Mouse (Mus musculus): Measurements from ENCODE around the gene Kctd18.
"Not testable (repeated sequence)": the region's sequence is repeated elsewhere in the genome, so short reads cannot be mapped to it uniquely, and the experiment has no call there.

The Kctd18 gene

DNA sequence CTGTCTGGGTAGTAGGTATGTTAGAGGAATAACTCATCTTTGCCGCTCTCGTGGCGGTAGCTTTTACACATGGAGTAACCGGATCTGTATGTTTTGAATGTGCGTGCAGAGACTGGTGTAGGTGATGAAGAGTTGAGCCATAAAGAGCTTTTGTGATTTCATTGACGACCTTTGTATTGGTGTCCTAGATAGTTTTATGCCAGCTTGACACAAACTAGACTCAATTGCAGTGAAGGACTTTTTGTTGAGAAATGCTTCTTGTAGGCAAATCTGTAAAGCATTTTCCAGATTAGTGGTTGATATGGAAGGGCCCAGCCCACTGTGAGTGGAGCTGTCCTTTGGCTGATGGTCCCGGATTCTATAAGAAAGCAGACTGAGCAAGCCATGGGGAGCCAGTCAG, at the start of gene Kctd18:
Kctd18 (minus strand) TSS at position 101 of the 400 bp plus-strand sequence.
- DNase-seq, result no peak

DNA sequence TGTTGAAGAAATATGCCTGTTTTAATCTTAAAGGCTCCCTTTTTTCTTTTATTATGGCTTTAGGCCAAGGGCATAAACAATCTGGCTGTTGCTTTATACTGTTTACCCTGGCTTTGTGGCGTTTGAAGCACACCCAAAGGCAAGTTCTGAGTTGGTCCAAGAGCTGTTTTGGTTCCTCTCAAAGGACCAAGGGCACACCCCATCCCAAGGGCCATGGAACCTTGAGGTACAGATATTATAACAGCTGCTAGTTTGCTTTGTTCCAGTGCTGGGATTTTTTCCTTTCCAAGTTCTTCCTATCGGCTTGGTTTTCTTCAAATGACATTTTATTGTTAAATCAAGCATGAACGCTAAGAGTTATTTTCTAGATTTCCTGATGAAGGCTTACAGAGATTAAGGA, 46.9 kb upstream of the Kctd18 start:
- no peak for DNase-seq

DNA sequence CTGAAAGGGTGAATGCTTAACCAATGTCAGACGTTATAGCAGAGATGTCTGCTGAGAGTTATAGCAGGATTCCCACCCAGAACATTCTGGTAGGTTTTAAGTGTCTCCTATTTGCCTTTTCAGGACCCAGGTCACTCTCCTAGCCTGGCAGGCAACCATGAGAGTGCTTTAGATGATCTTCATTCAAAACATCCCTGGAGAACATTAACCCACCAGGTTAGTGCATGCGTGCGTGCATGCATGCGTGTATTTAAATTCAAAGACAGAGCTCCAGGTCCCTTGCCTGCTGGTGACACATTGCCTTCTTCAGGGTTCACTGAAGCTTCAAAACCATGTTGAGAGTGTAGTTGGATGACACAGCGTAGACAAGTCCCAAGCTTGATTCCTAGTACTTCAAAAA, 46.4 kb upstream of the Kctd18 start:
- no peak for DNase-seq

DNA sequence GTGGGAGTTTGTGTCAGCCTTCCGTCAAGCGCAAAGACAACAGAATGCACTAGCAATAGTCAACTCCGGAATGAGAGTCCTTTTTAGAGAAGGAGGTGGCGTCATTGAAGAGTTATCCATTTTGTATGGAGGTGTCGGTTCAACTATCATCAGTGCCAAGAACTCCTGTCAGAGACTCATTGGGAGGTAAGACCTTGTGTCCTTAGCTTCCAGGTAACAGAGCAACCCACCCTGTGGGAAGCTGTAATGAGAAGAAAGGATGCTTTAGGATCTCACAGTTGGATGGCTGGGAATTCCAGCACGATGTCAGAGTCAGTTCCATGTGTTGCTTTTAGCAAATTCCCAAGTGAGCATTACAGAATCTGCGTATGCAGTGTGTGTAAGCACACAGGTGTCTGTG, 43.4 kb upstream of the Kctd18 start:
- no peak for DNase-seq

DNA sequence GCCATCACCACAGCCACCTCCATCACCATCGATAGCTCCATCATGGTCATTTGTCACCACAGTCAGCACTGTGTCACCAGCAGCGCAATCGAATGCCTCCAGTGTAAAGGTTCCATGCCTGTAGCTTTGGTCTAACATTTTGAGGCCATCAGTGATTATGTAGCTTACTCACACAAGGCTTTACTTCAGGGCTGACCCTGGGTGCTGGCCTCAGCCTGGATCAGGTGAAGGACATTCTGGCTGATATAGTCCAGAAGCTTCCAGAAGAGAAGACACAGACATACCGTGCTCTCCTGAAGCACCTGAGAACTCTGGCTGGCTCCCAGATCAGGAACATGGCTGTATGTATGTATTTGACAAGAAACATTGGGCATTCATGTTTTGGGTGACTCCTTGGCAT, 40.1 kb upstream of the Kctd18 start:
- no peak for DNase-seq

DNA sequence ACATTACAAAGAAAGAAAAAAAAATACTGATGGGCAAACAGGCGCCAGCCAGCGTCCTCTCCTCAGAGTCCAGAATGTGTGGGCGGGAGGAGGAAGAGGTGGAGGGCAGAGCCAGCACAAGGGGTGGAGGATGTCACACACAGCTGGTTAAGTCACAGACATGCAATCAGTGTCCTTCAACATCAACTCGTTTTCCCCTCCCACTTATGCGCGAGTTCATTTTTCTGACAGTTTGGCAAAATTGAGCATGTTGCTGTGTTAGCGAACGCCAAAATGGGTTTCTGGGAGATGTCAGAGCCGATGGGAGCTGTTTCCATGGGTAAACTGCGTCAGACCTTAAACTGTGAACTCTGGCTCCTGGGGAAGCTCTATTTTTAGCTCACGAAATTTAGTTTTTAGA, 38.2 kb upstream of the Kctd18 start:
- DNase-seq, result no peak

DNA sequence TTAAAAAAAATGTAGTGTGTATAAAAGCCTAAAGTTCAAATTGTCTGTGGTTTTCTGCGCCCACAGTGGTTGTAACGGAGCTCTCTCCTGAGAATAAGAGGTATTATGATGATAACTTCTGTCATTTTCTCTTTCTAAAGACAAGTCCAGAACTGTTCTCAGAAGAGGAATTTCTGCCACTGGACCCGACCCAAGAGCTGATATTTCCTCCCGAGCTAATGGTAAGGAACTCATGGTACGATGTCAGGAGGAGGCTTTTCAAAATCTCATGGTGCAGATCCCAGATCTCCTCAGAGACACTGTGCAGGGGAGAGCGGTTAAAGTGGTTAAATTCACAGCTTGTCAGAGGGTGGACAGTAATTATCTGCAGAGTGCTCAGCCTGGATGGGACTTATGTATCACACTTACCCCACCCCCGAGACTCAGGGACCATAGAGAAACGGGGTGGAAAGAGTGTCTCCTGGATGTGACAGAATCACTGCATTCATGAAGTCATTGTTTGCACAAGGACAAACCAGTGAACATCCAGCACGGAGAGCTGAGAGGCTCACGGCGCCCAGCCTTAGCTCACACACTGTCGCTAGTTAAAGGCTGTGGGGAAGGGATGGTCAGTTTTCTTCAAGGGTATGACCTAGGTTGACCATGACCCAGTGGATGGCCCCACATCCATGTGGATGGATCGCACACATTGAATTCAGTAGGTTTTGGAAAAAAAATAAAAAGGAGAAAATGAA, 37.5 kb upstream of the Kctd18 start:
- DNase-seq, result no peak

DNA sequence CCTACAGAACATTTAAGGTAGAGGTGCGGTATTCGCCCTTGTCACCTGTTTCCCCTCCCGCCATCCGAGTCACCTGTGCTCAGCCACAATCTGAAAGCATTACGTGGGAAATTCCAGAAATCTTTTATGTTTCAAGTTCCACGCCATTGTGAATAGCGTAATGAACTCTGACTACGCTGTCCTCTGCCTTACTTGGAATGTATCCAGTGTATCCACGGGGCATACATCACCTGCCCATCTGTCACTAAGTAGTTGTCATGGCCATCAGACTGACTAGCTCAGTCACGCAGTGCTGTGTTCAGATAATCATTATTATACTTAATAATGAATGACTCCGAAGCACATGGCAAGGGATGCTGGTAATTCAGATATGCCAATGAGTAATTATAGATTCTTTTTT, 36.8 kb upstream of the Kctd18 start:
- DNase-seq, result no peak

DNA sequence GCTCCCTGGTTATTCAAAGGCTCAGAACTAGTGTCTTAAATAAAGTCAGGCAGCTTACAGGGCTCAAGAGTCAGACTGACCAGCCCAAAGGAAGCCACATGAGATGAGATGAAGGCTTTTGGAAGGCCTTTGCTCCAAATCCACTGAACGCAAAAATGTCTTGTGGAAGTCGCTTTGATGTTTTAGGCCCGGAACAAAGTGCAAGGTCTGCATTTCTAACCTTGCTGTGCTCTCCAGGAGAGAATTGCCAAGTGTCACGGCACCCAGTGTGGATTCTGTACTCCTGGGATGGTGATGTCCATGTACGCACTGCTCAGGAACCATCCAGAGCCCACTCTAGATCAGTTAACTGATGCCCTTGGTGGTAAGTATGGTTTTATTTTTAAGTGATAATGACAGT, 30.4 kb upstream of the Kctd18 start:
- DNase-seq, result no peak

DNA sequence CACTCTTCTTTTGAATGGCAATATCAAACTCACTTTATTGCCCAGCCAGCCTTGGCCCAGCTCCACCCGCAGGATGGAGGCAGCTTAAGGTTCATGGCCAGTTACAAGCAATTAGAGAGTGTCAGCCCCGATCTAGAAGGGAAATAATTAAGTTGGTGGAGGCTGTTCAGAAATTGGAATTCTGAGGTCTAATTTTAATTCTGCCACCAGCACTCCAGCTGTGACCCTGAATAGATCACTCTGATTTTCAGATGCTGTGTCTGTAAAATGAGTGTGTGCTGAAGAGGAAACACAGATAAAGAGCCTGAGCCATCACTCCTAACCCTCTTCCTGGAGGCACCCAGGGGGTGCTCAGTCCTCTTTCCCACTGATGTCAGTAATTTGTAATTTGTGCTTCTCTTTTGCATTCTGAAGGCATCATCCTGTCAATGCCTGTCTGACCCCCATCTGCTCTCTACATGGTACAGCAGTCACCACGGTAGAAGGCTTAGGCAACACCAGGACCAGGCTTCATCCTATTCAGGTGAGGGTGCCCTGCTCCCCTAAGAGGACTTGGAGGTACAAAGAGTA, 28.1 kb upstream of the Kctd18 start:
- no peak for DNase-seq

DNA sequence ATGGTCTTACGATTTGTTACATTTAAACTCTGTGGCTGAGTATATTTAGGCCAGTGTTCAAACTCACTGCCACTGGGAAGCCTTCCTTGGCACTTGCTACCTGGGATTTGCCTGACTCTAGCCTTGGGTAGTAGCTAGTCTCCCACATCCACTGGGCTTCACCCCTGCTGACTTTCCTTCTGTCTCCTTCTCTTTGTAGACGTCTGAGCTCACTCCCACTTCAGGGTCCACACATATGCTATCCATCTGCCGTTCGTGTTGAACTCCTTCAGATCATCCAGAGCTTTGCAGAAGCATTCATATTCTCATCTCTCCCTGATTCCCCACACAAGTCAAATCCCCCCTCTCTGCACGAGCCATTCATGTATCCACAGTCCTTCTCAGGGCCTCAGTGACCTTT, 26.8 kb upstream of the Kctd18 start:
- DNase-seq, result no peak

DNA sequence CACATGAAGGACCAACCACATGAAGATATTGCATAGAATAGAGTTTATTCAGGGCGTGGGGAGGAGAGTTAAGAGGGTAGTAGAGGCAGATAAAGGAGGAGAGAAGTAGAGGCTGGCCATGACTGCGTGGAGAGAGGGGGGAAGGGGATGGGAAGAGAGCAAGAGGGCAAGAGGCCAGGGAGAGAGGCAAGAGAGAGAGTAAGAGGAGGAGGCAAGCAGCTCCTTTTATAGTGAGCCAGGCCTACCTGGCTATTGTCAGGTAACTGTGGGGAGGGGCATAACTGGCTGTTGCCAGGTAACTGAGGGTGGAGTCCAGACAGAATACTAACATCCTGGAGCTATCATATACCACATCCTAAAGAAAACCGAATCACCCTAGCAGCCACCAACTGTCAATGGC, 26.3 kb upstream of the Kctd18 start:
- DNase-seq, result no peak

DNA sequence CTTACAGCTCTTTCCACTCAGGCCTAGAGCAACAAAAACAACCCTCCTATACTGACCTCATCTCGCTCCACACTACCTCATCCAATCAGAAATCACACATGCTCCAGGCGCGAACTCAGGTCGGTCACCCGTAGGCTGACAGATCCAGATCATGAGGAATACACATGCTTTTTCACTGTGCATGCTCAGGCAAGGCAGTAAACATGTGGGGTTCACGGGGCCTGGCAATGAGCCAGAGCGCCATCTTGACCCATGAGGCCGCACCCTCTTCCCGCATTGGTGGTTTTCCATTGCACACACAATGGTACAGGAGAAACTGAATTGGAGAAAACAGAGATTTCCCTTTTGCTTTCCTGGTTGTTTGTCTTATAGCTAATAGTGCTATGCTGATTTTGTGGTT, 18.6 kb upstream of the Kctd18 start:
- DNase-seq, result not testable (repeated sequence)

DNA sequence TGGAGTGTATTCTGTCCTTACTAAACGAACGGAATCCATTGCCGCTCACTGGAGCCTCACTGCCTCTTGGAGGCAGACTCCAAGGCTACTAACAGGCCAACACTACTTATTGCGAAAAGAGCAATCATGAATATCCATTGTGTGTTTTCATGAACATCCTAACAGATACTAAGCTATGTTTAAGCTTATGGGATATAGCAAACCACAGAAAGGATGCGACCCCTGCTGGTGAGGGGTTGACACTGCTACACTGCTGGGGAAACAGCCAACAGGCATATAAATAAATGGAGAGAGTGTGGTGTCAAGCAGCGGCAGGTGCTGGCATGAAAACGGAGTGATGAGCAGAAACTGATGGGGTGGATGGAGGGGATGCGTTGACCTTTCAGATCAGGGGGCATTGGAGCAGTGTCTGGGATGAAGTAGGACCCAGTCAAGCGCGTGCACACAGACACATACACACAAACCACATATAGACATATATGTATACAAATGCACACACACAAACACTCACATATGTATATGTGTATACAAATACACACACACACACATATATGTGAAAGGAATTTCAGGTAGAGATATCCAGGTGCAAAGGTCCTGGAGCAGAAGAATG, 12.5 kb upstream of the Kctd18 start:
- DNase-seq, result peak; percentile 67 to 70

DNA sequence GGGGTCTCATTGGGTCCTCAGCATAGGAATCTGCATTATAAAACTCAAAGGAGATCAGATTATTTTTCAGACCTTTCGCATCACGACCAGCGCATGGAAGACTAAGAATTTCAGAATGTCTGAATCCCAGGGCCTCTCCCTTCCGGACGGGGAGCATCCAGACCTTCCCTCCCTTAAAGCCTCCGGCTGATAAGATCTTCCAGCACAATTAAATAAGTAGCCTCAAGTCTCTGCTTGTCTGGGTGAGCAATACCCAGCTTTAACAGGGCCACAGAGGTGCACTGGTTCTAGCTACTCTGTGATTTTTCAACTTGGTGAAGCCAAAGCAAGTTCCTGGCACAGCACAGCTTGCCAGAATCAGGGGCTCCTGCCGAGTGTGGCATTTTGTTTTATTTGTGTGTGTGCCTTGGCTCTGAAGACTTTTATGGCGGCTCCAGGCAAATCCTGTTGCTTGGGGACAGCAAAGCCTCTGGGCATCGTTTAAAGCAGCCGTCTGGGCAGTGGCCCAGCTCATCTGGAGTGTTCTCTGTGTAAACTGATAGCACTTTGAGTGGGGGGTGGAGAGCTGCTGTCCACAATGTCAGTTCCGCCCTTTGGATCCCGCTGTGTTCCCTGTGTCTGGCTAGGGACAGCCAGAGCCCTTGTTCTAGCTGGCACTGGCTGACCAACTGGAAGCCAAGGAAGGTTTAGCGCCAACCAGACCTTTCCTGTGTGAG, 11.6 kb upstream of the Kctd18 start:
- no peak for DNase-seq

DNA sequence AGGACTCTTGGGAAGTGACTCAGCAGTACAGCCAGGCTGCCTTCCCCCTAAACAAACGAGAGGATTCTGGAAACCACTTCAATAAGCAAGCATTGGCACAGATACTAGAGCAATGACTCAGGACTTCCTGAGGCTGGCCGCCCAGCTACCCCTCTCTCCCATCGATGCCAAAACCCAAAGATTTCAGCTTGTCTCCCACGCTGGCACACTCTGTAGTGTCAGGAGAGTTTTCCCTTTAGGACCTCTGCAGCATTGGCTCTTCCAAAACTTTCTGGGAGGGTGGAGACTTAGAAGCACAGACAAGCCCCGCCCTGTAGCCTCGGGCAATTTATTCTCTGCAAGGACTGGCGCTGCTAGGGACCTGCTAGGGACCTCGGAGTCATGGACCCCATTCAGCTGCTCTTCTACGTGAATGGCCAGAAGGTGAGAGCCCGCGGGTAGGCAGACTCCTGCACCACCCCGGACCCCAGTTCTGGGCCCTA, 10.9 kb upstream of the Kctd18 start, which contains the start of gene Aox1:
Aox1 (plus strand) TSS at position 296 of the 482 bp plus-strand sequence.
- DNase-seq, result no peak

DNA sequence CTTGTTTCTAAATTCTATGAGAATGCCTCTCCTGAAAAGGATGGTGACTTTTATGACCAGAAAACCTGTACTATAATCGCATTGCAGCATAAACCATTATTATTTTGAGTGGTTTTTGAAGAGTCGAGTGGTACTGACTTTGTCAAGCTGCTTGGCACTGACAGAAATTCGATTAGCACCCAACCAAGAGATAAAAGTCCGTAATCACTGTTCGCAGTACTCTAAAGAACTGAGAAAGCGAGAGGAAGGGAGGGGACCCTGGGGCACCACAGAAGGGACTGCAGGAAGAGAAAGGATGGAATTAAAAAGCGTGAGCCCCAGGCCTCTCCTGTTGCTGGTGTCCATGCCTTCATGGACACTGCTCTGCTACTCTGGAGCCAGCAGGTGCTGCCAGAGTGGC, 9.0 kb upstream of the Kctd18 start:
- DNase-seq, result no peak

DNA sequence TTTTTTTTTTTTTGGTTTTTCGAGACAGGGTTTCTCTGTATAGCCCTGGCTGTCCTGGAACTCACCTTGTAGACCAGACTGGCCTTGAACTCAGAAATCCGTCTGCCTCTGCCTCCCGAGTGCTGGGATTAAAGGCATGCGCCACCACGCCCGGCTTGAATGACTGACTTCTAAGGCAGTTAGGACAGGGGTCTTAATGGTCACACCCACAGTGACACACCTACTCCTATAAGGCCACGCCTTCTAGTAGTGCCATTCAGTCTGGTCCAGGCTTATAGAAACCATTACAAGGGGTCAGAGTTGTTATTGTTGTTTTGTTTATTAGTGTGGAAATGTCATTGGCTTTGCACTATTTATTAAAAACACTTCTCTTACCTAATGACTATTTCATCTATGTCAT, 12.4 kb downstream of the Kctd18 start:
- not testable (repeated sequence) for DNase-seq

DNA sequence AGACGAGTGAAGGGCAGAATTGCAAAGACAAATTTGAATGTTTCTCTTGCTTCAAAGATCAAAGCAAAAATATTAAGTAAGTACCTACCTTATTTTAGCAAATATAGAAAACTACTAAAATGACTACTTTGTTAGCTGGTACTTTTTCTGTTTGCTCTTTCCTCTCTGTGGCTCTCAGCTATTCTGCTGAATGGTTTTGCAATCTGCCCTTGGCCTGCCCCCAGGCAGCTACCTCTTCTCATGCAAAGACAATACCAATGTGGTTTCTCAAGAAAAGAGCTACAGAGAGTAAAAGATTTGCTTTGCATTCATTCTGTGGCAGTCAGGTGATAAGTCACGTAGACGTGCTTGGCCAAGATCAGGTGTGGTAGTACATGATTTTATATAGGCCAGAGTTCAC, 20.6 kb downstream of the Kctd18 start:
- no peak for DNase-seq

DNA sequence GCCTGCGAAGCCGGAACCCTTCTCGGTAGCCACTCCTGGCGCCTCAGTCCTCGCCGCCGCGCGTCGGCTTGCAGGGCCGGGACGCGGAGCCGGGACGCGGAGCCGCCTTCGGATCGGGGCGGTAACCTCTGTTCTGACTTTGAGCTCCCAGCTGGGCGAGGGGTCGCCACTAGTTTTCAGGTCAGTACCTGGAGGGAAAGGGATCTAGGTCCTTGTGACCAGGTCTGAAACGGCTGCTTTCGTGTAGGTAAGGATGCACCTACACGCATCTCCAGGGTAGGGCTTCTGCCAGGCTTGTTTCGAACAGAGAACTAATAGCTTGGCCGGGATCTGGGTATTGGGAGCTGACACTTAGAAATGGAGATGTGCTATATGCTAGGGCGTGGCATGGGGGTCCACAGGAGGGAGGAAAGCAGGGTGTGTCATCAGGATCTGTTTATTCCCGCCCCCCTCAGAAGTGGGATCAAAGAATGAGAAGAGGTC, 22.6 kb downstream of the Kctd18 start:
- DNase-seq, result no peak

DNA sequence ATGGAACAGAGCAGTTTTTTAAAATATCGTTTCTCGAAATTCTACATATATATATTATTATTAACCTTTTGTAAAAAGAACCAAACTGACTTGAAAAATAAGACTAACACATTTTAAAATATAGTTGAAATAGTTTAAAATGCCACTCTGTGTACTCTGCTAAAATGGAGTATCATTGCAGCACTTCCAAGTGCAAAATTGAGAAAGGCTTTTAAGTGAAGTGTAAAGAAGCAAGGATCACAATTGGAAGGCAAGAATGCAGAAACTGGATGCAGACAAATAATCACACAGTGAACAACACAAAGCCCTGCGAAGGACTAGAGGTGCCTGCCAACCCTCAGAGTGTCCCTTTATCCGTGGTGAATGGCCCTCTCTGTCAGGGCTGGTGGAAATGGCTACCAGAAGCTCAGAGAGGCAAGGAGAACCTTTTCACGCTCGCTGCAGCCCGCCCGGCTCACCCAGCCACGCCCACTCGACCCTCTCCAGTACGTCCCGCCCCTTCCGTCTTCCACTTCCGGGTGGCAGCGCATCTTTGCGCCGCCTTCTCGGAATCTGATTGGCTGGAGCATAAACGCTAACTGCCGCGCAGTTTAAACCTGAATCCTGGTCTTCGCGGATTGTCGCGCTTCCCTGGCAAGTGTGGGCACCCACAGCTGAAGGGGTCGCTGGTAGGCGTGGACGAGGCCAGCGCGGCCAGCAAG, 23.2 kb downstream of the Kctd18 start, which contains the start of gene Sgo2a:
Sgo2a (plus strand) TSS at position 540 of the 701 bp plus-strand sequence.
- DNase-seq, result peak; percentile 92 to 93

DNA sequence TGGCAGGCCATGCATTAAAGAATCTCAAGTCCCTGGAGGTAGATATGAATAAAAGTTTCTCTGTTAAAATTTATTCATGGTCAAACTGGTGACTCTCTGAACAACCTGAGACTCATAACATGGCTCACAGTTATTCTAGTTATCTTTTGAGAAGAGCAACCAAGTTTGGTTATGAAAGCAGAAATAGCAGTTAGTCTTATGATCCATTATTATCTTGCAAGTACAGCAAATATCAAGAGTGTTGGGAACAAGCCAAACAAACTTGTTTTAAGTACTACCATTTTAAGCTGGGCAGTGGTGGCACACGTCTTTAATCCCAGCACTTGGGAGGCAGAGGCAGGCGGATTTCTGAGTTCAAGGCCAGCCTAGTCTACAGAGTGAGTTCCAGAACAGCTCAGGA, 27.5 kb downstream of the Kctd18 start:
- DNase-seq, result no peak

Measured in B cell, adult 2 months (primary cell).